Mouse (Mus musculus) liver, adult 2 months (tissue): ENCODE measurements at regions not wholly inside any gene's neighbourhood (a gene's known extent, or its start where the extent isn't known, plus 50 kb on each side); places are given as distances from the start of the nearest gene placed in this dataset.

Source experiments
- CTCF ChIP-seq: fragments of 200-500 bp; IDR thresholded peaks from 2 replicates; pipeline ENCODE4 v1.5.1; 2011; ENCODE audit warnings: low read depth, low read length, control low read depth
- POLR2A ChIP-seq: fragments of 200-500 bp; IDR thresholded peaks from 2 replicates; pipeline ENCODE4 v1.6.1; 2011; ENCODE audit warnings: low read length, control low read depth; ENCODE audit not compliant: insufficient read depth; ENCODE audit errors: extremely low read depth

DNA sequence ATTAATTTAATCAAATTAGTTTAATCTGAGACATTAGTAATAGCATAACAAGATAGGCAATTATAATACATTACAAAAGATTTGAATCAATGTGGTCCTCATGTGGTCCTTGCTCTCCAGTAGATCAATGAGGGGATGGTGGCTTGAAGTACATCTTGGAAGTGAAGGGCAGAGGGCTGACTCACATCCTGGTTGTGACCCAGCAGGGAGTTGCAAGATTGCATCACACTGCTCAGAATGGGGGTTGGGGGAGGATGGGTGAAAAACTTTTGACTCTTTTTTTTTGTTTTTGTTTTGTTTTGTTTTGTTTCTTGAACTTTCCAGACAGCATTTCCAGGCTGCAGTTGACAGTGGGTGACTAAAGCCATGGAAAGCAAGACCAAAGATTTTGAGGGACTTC is 191.1 kb upstream of the Dio3 start:
- TF ChIP-seq POLR2A (no peak), CTCF (no peak)
